Mouse (Mus musculus) liver, embryonic 14.5 days (tissue): ENCODE data around the gene Ccr1l1.

ENCODE experiments used
- CTCF ChIP-seq: IDR thresholded peaks from 2 replicates; pipeline ENCODE4 v1.5.1; 2016; ENCODE audit warnings: antibody characterized with exemption, low read depth, control low read depth
- EP300 ChIP-seq: IDR thresholded peaks from 2 replicates; pipeline ENCODE4 v1.6.1; 2016; ENCODE audit warnings: antibody characterized with exemption, low read depth

GRCm38 (mm10) chr9:123932911-123933675 lies 45.1 kb downstream of the Ccr1l1 start:
- TF ChIP-seq CTCF (no peak), EP300 (no peak)
